Mouse (Mus musculus) MEL (cell line): Measurements from ENCODE around the gene Rcan2.

ENCODE experiments used
- CHD2 ChIP-seq: IDR thresholded peaks from 2 replicates; pipeline ENCODE4 v1.6.1; 2011; ENCODE audit warnings: low read length, improper control_type of control experiment
- JUND ChIP-seq: IDR thresholded peaks from 2 replicates; pipeline ENCODE4 v1.6.1; 2011; ENCODE audit warnings: low read depth, mild to moderate bottlenecking, improper control_type of control experiment, low read length
- MXI1 ChIP-seq: IDR thresholded peaks from 2 replicates; pipeline ENCODE4 v1.6.1; 2011; ENCODE audit warnings: mild to moderate bottlenecking, low read depth, low read length, improper control_type of control experiment
- POLR2A ChIP-seq, 2 experiments: IDR thresholded peaks; 2 replicates each; pipeline ENCODE4 v1.6.1; 2011 to 2012; ENCODE audit warnings: low read length in 2 of 2, mild to moderate bottlenecking in 2 of 2, control low read depth in 1 of 2, improper control_type of control experiment in 1 of 2, low read depth in 1 of 2, moderate library complexity in 1 of 2; ENCODE audit not compliant: control insufficient read depth in 1 of 2, insufficient read depth in 1 of 2, poor library complexity in 1 of 2
- POLR2AphosphoS5 ChIP-seq: IDR thresholded peaks from 2 replicates; pipeline ENCODE4 v1.6.1; 2012; ENCODE audit warnings: low read depth, borderline replicate concordance, mild to moderate bottlenecking, inconsistent platforms, low read length, moderate library complexity, mixed read lengths

DNA sequence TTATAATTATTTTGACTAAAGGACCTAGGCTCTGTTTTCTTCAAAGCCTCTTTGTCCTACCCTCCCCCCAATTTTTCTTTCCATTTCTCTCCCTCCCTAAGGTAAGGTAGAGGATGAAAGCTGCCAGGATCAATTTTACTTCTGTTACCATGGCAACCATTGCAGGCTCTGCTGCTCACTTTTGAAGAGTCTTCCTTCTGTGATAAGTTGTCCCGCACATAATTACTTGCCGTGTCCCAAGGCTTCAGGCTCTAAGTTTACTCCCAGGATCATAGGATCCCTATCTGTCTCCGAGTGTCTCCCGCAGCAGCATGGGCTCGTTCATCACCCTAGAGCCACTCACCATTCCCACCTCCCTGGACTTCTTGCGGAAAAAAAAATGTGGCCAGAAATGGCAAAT is 21.1 kb downstream of the Rcan2 start:
- TF ChIP-seq POLR2A (IDR thresholded peaks at IDR 0.05; ENCODE audit: control insufficient read depth in 1 of 2, insufficient read depth in 1 of 2, low read depth in 1 of 2, low read length in 2 of 2, poor library complexity in 1 of 2) (no peak), JUND (no peak), CHD2 (no peak), MXI1 (no peak), POLR2AphosphoS5 (no peak)
